Mouse (Mus musculus): ENCODE measurements around the gene Atxn10. TPM values are rescaled to one million over a fixed set of nuclear protein-coding genes. Genes with fewer than 3 reads are reported as not detected.

Atxn10 gene
- polyA plus RNA-seq, 2 experiments from 2014 or later: 105 to 109 TPM

DNA sequence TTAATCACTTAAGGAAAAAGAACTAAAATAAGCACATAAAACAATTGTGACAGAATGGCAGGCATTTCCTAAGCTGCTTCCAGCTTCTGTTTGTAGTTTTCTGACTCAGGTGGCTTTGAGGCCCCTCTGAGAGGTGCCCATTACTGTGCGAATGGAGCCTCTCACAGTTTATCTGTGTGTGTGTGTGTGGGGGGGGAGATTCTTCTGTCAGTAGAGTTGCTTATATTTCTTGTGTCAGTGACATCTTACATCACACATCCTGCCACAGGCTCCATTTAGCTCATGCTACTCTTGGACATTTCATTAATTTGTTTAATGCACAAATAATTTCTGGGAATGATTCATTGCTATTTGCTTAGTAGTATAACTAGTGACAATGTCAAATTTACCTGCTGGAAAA is 70.8 kb downstream of the Atxn10 start:
- ATAC-seq: no peak

DNA sequence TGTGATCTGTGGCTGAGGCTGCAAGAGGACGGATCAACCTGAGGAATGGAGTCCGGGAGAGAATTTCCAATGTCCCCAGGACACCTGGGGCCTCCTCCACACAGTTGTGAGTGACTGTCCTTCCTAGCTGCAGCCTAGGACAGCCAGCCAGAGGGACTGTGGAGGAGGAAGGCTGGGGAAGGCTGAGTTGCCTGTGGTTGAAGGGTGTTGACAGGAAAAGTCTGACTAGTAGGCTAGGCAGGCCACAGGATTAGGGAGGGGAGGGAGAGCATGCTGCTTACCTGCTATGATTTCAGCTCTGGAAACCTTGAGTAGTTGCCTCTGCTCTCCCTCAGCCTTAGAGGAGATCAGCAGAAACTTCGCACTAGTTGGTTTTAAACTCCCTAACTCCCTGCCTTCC is 71.3 kb downstream of the Atxn10 start:
- no peak for ATAC-seq

DNA sequence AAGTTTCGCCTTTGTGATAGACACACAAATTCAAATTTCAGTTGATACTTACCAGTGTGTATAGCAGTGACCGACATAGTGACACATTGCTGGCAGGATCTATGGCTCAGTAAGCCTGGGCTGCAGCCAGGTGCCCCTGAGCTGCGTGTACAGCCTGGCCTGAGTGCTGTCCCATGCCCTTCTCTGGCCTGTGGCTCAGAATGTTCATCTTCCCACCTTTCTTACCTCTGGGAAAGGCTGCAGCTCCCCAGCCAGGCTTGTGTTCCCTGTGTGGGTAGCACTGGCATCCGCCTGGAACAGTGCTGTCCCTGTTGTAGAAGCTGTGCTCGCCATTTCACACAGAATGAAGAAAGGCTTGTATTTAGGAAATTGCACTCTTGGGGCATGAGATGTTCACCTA is 72.7 kb downstream of the Atxn10 start:
- no peak for ATAC-seq

DNA sequence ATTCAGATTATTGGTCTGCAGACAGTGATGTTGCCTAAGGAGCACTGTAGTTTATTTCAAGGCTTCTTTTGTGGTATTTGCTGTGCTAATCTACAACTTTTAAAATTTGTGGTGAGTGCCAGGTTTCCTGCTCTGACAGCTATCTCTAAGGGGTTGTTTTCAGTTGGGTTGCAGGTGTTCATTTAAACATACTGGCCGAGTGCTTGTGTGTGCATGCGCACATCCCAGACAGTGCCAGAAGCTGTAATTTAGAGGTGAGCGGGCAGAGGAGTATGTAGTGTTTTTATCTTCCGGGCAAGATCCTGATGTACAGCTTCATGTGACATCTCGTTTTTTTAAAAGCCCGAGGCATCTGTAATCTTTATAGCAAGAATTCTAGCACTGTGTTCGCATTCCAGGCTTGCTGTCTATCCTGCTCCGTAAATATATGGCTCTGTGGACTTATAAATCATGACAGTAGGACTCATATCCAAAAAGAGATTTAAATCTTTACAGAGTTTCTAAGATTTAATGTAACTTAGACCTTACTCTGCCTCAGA is 73.3 kb downstream of the Atxn10 start:
- ATAC-seq: no peak

DNA sequence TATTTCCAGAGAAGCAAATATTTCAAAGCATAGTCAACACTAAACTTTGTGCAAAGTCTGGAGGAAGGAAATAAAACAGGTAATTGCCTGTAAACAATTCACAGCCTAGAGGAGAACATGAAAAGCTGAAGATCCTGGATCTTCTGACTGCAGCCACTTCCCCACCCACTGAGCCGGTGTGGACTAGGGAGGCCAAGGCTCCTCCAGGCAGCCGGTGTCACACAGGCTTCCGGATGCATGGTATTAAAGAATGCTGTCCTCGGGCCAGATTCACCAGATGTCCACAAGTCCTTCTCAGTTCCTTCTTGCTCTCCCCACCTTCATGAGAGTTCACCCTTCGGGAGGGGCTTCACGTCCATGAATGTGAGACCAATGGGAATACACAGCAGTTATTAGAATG is 73.8 kb downstream of the Atxn10 start:
- ATAC-seq: no peak

DNA sequence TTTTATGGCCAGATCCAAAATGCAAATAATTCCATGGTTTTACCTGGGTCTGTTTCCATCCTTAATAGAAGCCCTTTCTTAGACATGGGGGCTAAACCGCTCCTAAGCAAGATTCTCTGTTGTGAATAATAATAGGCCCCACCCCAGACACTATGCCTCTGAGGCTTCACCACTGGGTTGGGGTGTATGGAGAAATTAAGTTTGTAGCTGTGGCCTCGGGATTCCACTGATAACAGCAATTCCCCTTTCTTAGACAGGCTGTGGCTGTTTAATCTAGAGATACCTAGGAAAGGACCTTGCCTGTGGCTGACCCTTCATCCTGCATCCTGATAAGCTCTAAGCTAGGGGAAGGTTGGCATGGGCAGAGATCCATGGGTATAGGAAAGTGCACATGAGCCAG is 78.6 kb downstream of the Atxn10 start:
- ATAC-seq: no peak

DNA sequence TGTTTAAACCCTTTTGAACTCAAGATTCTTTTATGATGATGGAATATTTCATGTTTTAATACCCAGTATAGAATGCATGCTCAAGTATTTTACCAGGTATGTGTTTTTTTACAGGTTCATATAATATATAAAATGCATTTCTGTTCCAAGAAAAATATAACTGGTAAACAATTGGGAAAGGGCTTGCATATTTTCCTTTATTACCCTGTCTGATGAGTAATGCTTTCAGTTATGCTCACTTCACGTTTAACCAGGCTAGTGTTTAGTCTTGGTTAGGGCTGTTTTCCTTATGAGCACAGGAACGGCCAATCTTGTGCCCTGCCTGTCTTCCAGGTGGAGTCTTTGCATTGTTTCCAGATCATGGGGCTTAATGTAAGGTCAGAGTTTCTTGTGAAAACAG is 84.6 kb downstream of the Atxn10 start:
- no peak for ATAC-seq

DNA sequence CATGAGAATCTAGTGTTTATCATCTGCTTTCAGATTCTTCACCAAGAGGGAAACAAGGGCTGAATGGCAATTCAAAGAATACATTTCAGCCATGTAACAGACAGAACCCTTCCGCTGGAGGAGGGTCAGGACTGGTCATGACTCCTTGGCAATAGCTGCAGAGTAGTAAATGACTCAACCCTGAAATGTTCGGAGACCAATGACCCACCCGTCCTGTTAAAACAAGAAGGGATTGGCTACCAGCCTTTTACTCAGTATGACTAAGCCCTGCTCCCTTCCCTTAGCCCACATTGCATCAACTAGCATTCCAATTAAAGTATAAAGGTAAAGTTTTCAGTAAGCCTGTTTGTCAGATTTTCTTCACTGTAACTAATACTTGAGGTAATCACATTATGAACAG is 88.2 kb downstream of the Atxn10 start:
- ATAC-seq: no peak

DNA sequence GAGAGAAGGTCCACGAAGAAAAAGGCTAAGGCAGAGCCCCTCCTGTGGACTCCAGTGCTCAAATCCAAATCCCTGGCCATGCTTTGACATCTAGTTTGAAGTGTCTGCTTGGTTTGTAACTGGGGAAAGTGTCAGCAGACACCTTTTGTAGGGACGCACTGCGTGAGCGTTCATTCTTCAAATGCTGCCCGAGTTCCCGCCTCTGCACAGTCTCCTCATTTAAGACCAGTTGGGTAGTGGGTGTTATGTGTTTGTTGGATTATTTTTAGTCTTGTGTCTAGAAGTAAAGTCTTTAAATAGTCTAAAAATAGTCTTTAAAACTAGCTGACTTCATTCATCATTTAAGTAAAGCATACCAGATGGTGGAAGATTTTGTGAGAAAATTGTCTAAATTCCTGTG is 92.1 kb downstream of the Atxn10 start:
- ATAC-seq: no peak

DNA sequence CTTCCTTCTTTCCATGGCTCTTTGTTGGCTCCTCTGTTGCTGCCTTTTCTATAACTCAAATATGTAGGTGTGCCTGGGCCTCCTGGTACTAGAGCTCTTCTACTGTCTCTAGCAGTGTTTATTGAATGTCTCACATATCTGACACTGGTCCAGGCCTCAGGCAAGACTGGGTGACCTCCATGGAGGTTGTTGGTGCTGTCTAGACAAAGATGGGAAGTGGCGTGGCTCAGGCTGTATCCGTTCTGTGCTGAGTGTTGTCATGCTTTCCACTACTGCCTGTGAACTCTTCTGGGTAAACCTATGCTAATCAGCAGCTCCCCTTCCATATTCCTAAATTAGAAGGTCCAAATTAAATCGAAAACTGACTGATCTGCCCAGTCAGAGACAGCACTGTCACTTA is 106.5 kb downstream of the Atxn10 start:
- ATAC-seq: no peak

DNA sequence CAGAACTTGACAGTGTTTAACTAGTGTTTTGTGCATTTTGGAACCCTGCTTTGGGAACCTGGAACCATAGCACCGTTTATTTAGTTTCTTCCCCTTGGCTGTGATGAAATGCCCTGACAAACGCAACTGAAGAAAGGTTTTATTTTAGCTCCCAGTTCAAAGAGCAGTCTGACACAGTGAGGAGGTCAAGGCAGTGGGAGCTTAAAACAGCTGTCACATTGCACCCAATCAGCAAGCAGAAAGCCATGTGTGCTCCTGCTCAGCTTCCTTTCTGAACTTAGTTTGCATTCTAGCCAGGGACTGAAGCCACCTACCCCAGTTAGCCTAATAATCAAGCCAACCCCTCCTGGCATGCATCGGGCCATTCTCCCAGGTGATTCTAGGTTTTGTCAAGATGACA is 110.6 kb downstream of the Atxn10 start:
- no peak for ATAC-seq

DNA sequence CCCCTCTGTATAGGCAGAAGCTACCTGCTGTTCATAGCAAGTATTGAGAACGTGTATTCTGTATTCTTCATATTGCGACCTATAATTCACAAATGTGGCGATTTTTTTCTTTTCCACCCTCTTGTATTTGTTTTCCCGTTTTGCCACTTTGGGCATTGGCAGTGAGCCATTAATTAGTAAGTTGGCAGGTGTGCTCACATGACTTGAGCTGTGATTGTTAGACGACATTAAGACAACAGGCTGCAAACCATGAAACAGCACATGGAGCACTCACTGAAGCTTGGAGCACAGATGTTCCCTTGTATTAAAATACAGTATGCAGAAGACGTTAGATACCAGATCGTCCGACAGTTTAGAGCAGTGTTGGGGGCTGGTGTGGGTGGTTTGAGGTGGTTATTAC is 120.8 kb downstream of the Atxn10 start:
- ATAC-seq: no peak

DNA sequence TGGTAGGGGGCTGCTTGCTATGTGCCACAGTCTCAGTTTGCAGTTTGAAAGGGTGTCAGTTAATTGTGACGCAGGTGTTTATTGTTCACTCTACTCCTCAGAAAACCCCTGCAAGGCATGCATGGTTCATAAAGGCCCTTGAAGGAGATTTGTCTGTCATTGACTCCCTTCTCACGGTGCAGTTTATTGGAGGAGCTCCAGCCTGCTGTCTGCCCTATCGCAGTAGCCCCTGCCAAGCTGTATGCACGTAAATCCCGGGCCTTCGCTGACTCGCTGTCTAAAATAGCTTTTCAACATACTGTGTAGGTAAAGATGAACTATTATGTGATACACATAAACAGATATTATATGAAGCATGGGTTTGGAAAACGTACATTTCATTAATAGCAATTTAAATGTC is 121.8 kb downstream of the Atxn10 start:
- no peak for ATAC-seq

DNA sequence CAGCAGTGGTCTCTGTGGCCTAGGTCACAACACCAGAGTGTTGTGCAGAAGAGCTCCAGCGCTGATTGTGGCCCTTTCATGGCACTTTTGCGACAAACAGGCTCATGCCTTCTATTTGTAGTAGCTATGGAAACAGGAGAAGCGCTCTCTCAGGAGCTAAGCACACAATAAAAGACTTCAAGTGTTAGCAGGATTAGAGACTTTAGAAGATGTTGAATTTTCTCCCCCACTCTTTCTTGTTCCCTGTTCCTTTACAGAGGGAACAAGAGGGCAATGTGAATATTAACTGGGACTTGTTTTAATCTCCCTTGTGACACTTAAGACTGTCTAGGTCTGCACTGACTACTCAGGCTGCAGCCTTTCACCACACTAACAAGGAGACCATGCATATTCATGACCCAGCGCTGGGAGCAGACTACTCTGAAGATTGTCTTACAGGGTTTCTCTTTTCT is 122.6 kb downstream of the Atxn10 start:
- ATAC-seq: no peak

DNA sequence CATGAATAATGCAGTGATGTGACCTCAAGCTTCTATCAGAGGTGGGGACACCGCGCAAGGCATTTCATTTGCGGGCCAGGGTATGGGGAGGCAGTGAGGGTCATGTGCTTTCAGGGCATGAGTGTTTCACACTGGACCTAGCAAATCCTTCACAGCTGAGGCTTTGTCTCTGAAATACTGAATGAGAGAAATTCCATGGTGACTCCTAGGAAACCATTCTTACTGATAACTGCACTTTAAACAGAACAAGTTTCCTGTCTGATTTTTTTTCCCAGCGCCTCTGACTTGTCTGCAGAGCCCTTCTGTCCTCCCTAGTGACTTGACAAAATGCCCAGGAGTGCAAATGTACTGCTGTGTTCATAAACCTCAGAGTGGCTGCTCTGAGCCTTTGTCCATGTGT is 125.5 kb downstream of the Atxn10 start:
- ATAC-seq: no peak

DNA sequence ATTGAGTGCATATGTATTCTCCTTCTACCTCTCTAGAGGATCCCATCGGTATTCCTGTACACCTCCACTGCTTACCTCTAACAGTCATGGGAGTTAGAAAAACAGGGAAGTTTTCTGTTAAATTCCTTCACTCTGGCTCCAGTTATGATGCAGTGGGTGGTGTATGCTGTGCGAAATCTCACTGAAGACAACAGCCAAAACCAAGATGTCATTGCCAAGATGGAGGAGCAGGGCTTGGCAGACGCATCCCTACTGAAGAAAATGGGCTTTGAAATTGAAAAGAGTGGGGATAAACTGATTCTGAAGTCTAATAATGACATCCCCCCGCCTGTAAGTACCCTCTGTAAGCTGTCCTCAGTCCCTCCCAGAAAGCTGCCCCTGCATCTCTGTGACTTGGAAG is 126.1 kb downstream of the Atxn10 start:
- no peak for ATAC-seq

DNA sequence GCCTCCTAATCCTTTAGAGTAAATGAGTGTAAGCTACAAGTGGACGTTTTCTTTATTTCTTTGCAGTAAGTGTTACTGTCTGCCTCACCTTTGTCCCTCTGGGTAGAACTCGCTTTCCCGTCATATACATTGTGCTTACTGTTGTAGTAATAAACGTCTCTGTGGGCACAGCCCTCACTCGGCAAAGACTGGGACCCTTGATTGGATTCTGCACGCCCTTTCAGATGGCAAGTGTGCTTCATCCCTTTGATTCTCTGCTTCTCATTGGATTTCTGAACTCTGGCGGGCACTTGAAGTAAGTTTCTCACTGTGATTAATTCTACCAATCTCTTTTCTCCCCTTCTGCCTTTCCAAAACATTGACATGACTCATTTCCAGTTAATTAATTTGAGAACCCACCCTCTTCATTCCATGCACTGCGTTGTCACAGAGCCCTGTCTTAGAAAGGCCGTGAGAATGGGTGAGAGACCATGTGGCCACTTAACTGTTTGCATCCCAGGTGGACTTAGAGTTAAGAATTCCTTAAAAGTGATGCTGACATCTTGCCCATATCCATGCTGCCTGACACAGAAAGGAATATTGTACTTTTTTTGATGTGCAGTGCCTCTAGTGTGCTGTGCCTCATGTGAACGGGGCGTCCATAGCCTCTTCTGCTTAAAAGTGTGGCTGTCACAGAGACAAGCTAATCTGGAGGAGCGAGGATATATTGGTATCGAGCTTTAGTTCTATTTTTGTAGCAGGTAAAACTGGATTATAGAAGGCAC is 127.2 kb downstream of the Atxn10 start:
- no peak for ATAC-seq

DNA sequence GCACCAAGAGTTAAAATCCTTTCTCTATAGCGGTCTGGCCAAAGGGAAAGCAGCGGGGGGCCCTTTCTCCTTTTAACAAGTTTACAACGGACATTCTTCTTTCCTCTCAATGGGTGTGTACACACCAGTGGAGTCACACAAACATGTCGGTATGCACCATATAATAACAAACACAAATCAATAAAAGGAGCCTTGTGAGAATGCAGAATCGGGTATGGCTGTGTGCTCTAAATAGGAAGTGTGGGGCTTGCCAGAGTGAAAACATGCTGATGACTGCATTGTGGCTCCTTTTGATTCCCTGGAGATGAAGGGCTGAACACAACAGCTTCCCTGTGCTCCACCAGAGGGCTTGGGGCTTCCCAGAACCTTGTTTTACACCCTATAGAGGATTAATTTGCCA is 128.1 kb downstream of the Atxn10 start:
- ATAC-seq: no peak

DNA sequence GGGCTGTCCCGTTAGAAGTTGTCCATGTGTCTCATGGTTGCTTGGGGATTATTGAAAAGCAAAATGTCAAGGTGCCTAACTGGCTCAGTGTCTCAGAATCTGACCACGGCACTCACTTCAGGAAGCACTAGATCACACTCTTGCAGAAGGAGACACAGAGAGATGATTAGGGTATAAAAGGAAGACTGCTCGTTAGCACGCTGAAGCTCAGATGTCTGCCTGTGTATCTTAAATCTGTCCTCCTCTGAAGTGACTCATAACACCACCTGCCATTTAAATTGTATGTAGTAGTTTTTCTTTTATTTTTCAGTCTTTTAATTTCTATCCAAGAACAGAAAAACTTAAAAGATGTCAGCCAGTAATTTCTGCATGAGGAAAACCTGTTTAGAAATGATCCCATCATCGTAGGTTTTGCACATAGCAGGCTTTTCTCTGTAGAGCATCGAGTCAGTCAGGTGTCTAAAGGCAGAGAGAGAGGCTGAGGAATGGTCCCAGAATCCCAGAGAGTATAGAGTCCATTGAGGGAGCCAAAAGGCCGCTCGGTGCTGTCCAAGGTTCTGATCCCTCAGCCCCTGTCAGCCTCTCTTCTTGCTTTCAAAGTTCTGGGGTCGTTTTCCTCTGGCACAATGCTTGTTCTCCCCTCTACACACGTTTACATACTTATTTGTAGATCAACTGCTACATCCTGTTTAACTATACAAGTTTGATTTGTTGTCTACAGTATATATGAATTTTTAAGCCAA is 128.9 kb downstream of the Atxn10 start:
- no peak for ATAC-seq

DNA sequence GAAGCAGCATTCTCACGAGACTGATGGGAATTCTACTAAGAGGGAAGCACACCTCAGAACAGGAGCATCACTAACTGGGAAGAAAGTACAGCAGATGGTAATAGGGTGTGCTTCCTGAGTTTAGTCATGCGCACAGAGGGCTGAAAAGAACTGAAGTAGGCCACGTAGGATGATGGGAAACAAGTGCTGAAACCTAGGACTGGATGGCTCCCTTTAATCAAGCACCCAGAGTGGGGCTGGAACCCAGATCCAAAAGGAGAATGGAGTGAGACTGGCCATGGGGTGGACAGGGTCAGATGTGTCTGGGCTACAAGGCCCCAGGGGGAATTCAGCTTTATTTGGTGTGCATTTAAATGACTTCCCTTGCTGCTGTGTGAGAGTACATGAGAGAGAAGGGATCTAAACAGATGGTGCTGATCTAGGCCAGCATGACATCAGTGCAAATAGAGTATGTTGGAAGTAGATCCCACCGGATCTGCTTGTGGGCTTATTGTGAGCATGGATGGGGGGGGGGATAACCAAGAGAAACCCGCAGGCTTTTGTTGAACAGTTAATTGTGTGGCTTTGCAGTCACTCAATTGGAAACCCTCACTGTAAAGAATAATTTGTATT is 130.5 kb downstream of the Atxn10 start:
- ATAC-seq: no peak

DNA sequence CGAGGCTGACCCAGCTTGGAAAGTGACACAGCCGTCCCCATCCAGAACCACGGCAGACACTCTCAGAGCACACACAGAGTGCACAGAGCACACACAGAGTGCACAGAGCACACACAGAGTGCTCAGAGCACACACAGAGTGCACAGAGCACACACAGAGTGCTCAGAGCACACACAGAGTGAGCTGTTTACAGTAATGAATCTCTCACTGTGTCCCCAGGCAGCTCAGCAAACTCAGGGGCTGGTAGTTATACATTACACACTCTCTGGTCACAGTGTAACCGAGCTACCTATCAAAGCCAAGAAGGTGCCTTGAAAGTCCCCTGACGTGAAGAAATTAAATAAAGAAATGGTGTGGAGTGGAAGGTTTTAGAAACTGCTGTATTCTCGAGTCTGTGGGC is 133.4 kb downstream of the Atxn10 start:
- no peak for ATAC-seq

DNA sequence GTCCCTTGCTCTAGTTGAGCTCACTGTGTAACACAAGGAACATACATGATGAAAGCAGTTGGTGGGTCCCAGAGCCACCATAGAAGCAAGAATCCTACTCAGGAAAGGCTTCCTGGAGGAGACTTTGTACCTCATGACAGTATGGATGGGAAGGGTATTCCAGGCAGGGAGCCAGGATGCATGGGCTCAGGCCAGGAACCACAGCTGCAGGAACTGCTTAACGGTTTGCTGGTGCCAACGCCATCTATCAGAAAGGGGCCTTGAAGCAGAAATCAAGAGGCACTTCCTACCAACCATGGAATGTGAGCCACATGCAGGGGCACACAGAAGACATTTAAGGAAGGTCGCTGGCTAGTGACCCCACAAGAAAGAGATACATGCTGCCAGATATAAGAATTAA is 138.7 kb downstream of the Atxn10 start:
- ATAC-seq: no peak

DNA sequence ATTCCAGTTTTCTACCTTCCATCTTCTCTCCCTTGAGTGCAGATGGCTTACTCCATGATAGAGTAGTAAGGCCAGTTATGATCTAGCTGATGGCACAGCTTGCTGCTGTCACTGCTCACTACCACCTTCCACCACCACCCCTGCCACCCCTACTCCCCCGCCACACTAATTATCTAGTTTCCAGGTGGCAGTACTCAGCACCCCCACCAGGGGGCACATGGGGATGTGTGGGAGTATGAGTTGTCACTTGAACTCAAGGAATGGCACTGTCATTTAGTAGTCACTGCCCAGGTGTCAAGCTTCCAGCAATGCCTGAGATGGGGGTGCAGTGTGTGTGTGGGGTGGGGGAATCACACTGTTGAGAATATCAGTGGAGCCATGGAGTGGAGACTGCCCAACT is 141.5 kb downstream of the Atxn10 start:
- ATAC-seq: peak; percentile 45

DNA sequence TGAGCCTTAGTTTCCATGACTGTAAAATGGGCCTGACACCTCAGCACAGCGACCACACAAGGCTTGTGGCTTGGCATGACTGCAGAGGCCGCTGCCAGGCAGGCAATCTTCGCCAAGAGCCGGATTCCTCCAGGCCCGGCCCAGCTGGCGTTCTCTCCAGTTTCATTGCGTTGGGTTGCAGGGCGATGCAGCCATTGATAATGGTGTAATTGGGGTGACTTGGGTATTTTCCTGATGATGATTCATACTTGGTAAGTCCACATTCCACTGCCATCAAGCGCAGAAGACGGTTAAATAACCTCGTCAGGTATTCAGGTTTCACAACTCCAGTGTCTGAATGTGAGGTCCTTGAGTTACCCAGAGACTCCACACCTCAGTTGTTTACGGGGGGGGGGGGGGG is 143.3 kb downstream of the Atxn10 start:
- ATAC-seq: no peak
